Mouse (Mus musculus) heart, embryonic 14.5 days (tissue): ENCODE measurements around the gene Olfr27. TPM values are rescaled to one million over a fixed set of nuclear protein-coding genes. Genes with fewer than 3 reads are reported as not detected.

ENCODE experiments used
- ATAC-seq: fragments of 200-750 bp; cut with Nextera tagmentation; 2 replicates; pipeline ENCODE4 v1.8.0; 2017; ENCODE audit warnings: low read depth, moderate TSS enrichment; ENCODE audit not compliant: insufficient number of reproducible peaks, insufficient read depth, low FRiP score
- H3K27ac ChIP-seq, 2 experiments: fragments of 200-500 bp in 1 of 2; fragments of 300-500 bp in 1 of 2; sonication (generic) in 1 of 2; replicated peaks in 1 of 2; 2 replicates each; pipeline ENCODE4 v1.5.1; 2012 to 2014; ENCODE audit warnings: low read depth in 2 of 2, low read length in 2 of 2, control low read depth in 1 of 2, mild to moderate bottlenecking in 1 of 2, mixed read lengths in 1 of 2; ENCODE audit not compliant: control insufficient read depth in 1 of 2, insufficient read depth in 1 of 2
- H3K27me3 ChIP-seq: fragments of 300-500 bp; sonication (generic); 2 replicates; pipeline ENCODE4 v1.6.1; 2014; ENCODE audit warnings: mild to moderate bottlenecking, low read length, control low read depth; ENCODE audit not compliant: control insufficient read depth, insufficient read depth
- H3K36me3 ChIP-seq: fragments of 300-500 bp; sonication (generic); 2 replicates; pipeline ENCODE4 v1.6.1; 2014; ENCODE audit warnings: mild to moderate bottlenecking, control low read depth, low read length, mixed read lengths; ENCODE audit not compliant: control insufficient read depth, insufficient read depth
- H3K4me1 ChIP-seq, 2 experiments: fragments of 200-500 bp in 1 of 2; fragments of 300-500 bp in 1 of 2; sonication (generic) in 1 of 2; 2 replicates each; pipeline ENCODE4 v1.6.1; 2012 to 2014; ENCODE audit warnings: low read length in 2 of 2, control low read depth in 1 of 2, mixed read lengths in 1 of 2; ENCODE audit not compliant: control insufficient read depth in 2 of 2, insufficient read depth in 2 of 2
- H3K4me2 ChIP-seq: fragments of 300-500 bp; sonication (generic); 2 replicates; pipeline ENCODE4 v1.6.1; 2014; ENCODE audit warnings: mild to moderate bottlenecking, low read length
- H3K4me3 ChIP-seq, 2 experiments: fragments of 200-500 bp in 1 of 2; fragments of 300-500 bp in 1 of 2; sonication (generic) in 1 of 2; 2 replicates each; pipeline ENCODE4 v1.5.1; 2012 to 2014; ENCODE audit warnings: low read length in 2 of 2, mild to moderate bottlenecking in 2 of 2, control low read depth in 1 of 2, low read depth in 1 of 2, moderate library complexity in 1 of 2; ENCODE audit not compliant: control insufficient read depth in 1 of 2, insufficient read depth in 1 of 2
- H3K9ac ChIP-seq: fragments of 300-500 bp; sonication (generic); 2 replicates; pipeline ENCODE4 v1.6.1; 2014; ENCODE audit warnings: mild to moderate bottlenecking, low read length
- H3K9me3 ChIP-seq: fragments of 300-500 bp; sonication (generic); 2 replicates; pipeline ENCODE4 v1.6.1; 2016; ENCODE audit warnings: low read length, control low read depth; ENCODE audit not compliant: control insufficient read depth
- WGBS: fragments of 180-500 bp; shearing (Covaris S2); extraction: QIAGEN DNeasy Blood & Tissue Kit; methylation state at CpG from one replicate; pipeline ENCODE4 v1.1.7; 2014; 5-methylcytosine and 5-hydroxymethylcytosine counted together
- polyA plus RNA-seq: library from polyadenylated mRNA; unstranded; fragments of >200 nt; fragmentation: Nextera tagmentation; extraction: Ambion mirVana; gene quantifications from 2 replicates; pipeline ENCODE4 v1.2.1, GENCODE M21; 2014

The Olfr27 gene
- not detected in 2 replicates for polyA plus RNA-seq

- Histone ChIP-seq H3K27me3 (no peaks in the 10 kb centered on the region), H3K9ac (no peak within 1 kb of the TSS), H3K4me1 (no peaks in the 10 kb centered on the region), H3K4me2 (no peak within 1 kb of the TSS), H3K36me3 (no peaks in the 10 kb centered on the region), H3K27ac (no peak within 1 kb of the TSS), H3K4me3 (no peak within 1 kb of the TSS), H3K9me3 (peaks cover 8% of the 10 kb centered on the region; the same call in 1 of the 2 replicates)
- ATAC-seq = no peak
Measured at GRCm38 (mm10) chr9:39127831-39128230, at the start of gene Olfr27. Gene Olfr27 (plus strand): TSS chr9:39128131.

- no peaks in the 10 kb centered on the region for H3K4me1 ChIP-seq
- no peak for ATAC-seq
- H3K4me3 ChIP-seq = no peak within 1 kb of the TSS
- no peak within 1 kb of the TSS for H3K9ac ChIP-seq
- no peaks in the 10 kb centered on the region for H3K9me3 ChIP-seq
- H3K4me2 ChIP-seq = no peak within 1 kb of the TSS
- no peak within 1 kb of the TSS for H3K27ac ChIP-seq
- no peaks in the 10 kb centered on the region for H3K36me3 ChIP-seq
- WGBS = 76% methylated on average over 2 of the region's 2 CpGs
- no peaks in the 10 kb centered on the region for H3K27me3 ChIP-seq
Measured at GRCm38 (mm10) chr9:39078787-39079186, 49.1 kb upstream of the Olfr27 start, which contains the start of gene Olfr938. Gene Olfr938 (minus strand): TSS chr9:39078887.

GRCm38 (mm10) chr9:39127326-39127725 is 605 bp upstream of the Olfr27 start:
- Histone ChIP-seq H3K27me3 (no peaks in the 10 kb centered on the region), H3K9me3 (peaks cover 8% of the 10 kb centered on the region; the same call in 1 of the 2 replicates), H3K27ac (no peak overlapping the region), H3K4me1 (no peaks in the 10 kb centered on the region), H3K9ac (no peak overlapping the region), H3K4me3 (no peak overlapping the region), H3K36me3 (no peaks in the 10 kb centered on the region), H3K4me2 (no peak overlapping the region)
- 76% methylated on average over 1 of the region's 1 CpGs for WGBS
- ATAC-seq = no peak

GRCm38 (mm10) chr9:39152401-39152800 is 24.5 kb downstream of the Olfr27 start:
- H3K27me3 ChIP-seq = no peaks in the 10 kb centered on the region
- no peak for ATAC-seq
- H3K4me1 ChIP-seq = no peaks in the 10 kb centered on the region
- H3K9ac ChIP-seq = no peak overlapping the region
- 0 out of 2 replicates have a peak, but pooled peaks cover 4% of the 10 kb centered on the region for H3K9me3 ChIP-seq
- H3K4me3 ChIP-seq = no peak overlapping the region
- H3K27ac ChIP-seq = no peak overlapping the region
- no peak overlapping the region for H3K4me2 ChIP-seq
- 57% methylated on average over 1 of the region's 1 CpGs for WGBS
- no peaks in the 10 kb centered on the region for H3K36me3 ChIP-seq

- WGBS = 81% methylated on average over 5 of the region's 5 CpGs
- H3K27ac ChIP-seq = no peak within 1 kb of the TSS
- no peak for ATAC-seq
Measured at GRCm38 (mm10) chr9:39166004-39166403, 38.1 kb downstream of the Olfr27 start, which contains the start of gene Olfr943. Gene Olfr943 (plus strand): TSS chr9:39166304.

More at GRCm38 (mm10) chr9:39166004-39166403, 38.1 kb downstream of the Olfr27 start, which contains the start of gene Olfr943:
- H3K36me3 ChIP-seq = no peaks in the 10 kb centered on the region
- no peaks in the 10 kb centered on the region for H3K27me3 ChIP-seq
- no peak within 1 kb of the TSS for H3K4me3 ChIP-seq
- no peak within 1 kb of the TSS for H3K9ac ChIP-seq
- H3K4me1 ChIP-seq = no peaks in the 10 kb centered on the region
- no peak within 1 kb of the TSS for H3K4me2 ChIP-seq
- 0 out of 2 replicates have a peak, but pooled peaks cover 2% of the 10 kb centered on the region for H3K9me3 ChIP-seq

Other genes with a start within 250 kb of the Olfr27 start
- not detected in 2 replicates for gene Olfr930, start 198.3 kb upstream of the Olfr27 start, polyA plus RNA-seq
- not detected in 2 replicates for gene Olfr933, start 155.8 kb upstream of the Olfr27 start, polyA plus RNA-seq
- not detected in 2 replicates for gene Olfr934, start 139.8 kb upstream of the Olfr27 start, polyA plus RNA-seq
- not detected in 2 replicates for gene Olfr935, start 128.4 kb upstream of the Olfr27 start, polyA plus RNA-seq
- not detected in 2 replicates for gene Olfr146, start 104.8 kb upstream of the Olfr27 start, polyA plus RNA-seq
- not detected in 2 replicates for gene Olfr937, start 63.2 kb upstream of the Olfr27 start, polyA plus RNA-seq
- gene Olfr938, start 49.2 kb upstream of the Olfr27 start, polyA plus RNA-seq = not detected in 2 replicates
- gene Olfr943, start 38.2 kb downstream of the Olfr27 start, polyA plus RNA-seq = not detected in 2 replicates
- gene Olfr944, start 73.8 kb downstream of the Olfr27 start, polyA plus RNA-seq = not detected in 2 replicates
- gene Olfr1537, start 121.9 kb downstream of the Olfr27 start, polyA plus RNA-seq = not detected in 2 replicates
- gene Olfr945, start 148.7 kb downstream of the Olfr27 start, polyA plus RNA-seq = not detected in 2 replicates
- gene Olfr948, start 197.9 kb downstream of the Olfr27 start, polyA plus RNA-seq = not detected in 2 replicates